Mouse (Mus musculus): ENCODE data around the gene Tmem80.

DNA sequence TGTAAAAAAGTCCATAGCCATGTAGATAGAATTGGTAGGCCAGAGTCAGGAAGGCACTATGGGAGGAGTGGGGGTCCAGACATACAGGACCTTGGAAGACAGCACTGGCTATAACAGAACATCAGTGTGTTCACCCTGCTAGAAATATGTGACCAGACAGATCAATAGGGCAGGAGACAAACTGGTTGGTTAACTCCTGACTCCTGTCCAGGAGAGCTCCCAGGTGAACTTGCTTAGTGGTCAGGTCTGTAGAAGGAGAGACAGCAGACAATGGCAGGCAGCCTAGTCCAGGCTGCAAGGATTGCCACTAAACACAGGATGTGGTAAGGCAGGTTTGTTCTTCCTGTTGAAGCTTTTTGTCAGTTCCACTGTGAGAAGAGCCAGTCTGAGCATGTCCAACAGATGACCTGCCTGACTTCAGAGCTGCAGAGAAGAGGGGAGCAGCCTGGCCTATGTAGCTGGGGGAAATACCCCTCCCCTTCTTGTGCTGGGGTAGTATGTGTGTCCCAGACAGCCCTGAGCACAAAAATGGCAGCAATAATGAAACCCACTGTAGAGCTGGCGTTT is 24.8 kb upstream of the Tmem80 start:
- no peak for TF ChIP-seq POLR2A (IDR thresholded peaks at IDR 0.05; ENCODE audit: low read depth, low read length)
- no peak for TF ChIP-seq CTCF (IDR thresholded peaks at IDR 0.05; ENCODE audit: borderline replicate concordance, insufficient read depth, low read length)
